In the genomic region with DNA sequence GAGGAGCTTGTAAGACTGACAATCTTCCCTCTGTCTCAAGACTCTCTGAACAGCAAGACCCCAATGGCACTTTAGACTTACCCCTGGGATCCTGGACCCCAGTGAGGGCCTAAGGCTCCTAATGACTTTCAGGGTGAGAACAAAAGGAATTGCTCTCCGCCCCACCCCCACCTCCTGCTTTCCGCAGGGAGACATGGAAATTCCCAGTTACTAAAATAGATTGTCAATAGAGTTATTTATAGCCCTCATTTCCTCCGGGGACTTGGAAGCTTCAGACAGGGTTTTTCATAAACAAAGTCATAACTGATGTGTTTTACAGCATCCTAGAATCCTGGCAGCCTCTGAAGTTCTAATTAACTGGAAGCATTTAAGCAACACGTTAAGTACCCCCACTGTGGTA, we compare ENCODE assay signal across 9 mouse cellular contexts. TPM values are rescaled to one million over a fixed set of nuclear protein-coding genes. Genes with fewer than 3 reads are reported as not detected.
DNase-seq lines count a peak whose midpoint lies in the region; ATAC-seq and TF ChIP-seq lines count a peak whose summit lies in the region.
"Had no signal": no experiment of that assay in that cellular context is flagged by ENCODE, and none has a peak within 500 bp of the region (broad histone marks: within the 10 kb centered on the region; RNA-seq: fewer than 3 reads in every experiment).

No protein-coding gene starts in this region.

- 12% methylated on average over 4 of the region's 4 CpGs for WGBS in heart, embryonic 14.5 days
- WGBS in limb, embryonic 10.5 days = 11% methylated on average over 4 of the region's 4 CpGs

- peak; percentile 51 to 71 for DNase-seq in adrenal gland, adult (ENCODE audit: inconsistent age in 2 of 2, low spot score in 1 of 2)
- no peak for DNase-seq in adrenal gland, postnatal 4 days (ENCODE audit: low spot score in 2 of 2)
- DNase-seq in brain, embryonic 14.5 days (ENCODE audit: low read depth) = peak; percentile 64
- DNase-seq in limb, embryonic 10.5 days (ENCODE audit: low spot score) = peak; percentile 41
- DNase-seq in retina, postnatal 1 day = no peak
- no peak for DNase-seq in ovary, postnatal 14 days (ENCODE audit: low spot score)
- DNase-seq in left cerebral cortex, adult 8-10 months (ENCODE audit: low spot score in 2 of 2) = no peak

- peak overlapping the region; percentile 58 for H3K4me2 ChIP-seq in heart, embryonic 14.5 days (ENCODE audit: low read length)

- peak overlapping the region in 1 of 2 experiments; percentile 13; a peak in 1 of 4 replicates for H3K4me3 ChIP-seq in heart, embryonic 14.5 days (ENCODE audit: control insufficient read depth in 1 of 2, insufficient read depth in 1 of 2, low read depth in 1 of 2, low read length in 2 of 2)
- H3K4me3 ChIP-seq in limb, embryonic 10.5 days = no peak overlapping the region; the same call in 1 of the 2 replicates
- H3K4me3 ChIP-seq: megakaryocyte, embryonic 14.5 days had no signal

- peak overlapping the region; percentile 92 to 95 for H3K27ac ChIP-seq in heart, embryonic 14.5 days (replicated peaks in 1 of 2; ENCODE audit: control insufficient read depth in 1 of 2, insufficient read depth in 1 of 2, low read depth in 2 of 2, low read length in 2 of 2)
- H3K27ac ChIP-seq in limb, embryonic 10.5 days = peak overlapping the region; percentile 69

- ATAC-seq in heart, embryonic 14.5 days (ENCODE audit: insufficient number of reproducible peaks, insufficient read depth, low FRiP score, low read depth) = no peak

- peak overlapping the region; percentile 47; the same call in 1 of the 2 replicates for H3K9ac ChIP-seq in heart, embryonic 14.5 days (ENCODE audit: low read length)

- no peak for TF ChIP-seq CTCF in brain, embryonic 14.5 days (IDR thresholded peaks at IDR 0.05; ENCODE audit: borderline replicate concordance, extremely low read depth, insufficient read depth, insufficient read length)

- no peaks in the 10 kb centered on the region for H3K9me3 ChIP-seq in heart, embryonic 14.5 days (ENCODE audit: control insufficient read depth, low read length)
- H3K9me3 ChIP-seq in limb, embryonic 10.5 days (replicated peaks) = no peaks in the 10 kb centered on the region
- H3K9me3 ChIP-seq: megakaryocyte, embryonic 14.5 days had no signal

- no peaks in the 10 kb centered on the region for H3K27me3 ChIP-seq in heart, embryonic 14.5 days (ENCODE audit: control insufficient read depth, insufficient read depth, low read length)
- no peaks in the 10 kb centered on the region for H3K27me3 ChIP-seq in limb, embryonic 10.5 days (ENCODE audit: low read depth, poor library complexity, severe bottlenecking)
- H3K27me3 ChIP-seq: megakaryocyte, embryonic 14.5 days had no signal

- H3K4me1 ChIP-seq in heart, embryonic 14.5 days (ENCODE audit: control insufficient read depth in 2 of 2, insufficient read depth in 2 of 2, low read length in 2 of 2) = peaks cover 25 to 41% of the 10 kb centered on the region in 2 experiments
- peaks cover 27% of the 10 kb centered on the region for H3K4me1 ChIP-seq in limb, embryonic 10.5 days

- no peaks in the 10 kb centered on the region for H3K36me3 ChIP-seq in heart, embryonic 14.5 days (ENCODE audit: control insufficient read depth, insufficient read depth, low read length)
- H3K36me3 ChIP-seq in limb, embryonic 10.5 days = no peaks in the 10 kb centered on the region

- no peak for TF ChIP-seq POLR2A in brain, embryonic 14.5 days (IDR thresholded peaks at IDR 0.05; ENCODE audit: borderline replicate concordance, extremely low read depth, insufficient read depth, insufficient read length, poor library complexity, severe bottlenecking)

RNA-seq across cellular contexts. Expression of a gene that starts 51.4 kb away (rescaled TPM):
- 10 to 100 TPM; 37.6 to 41.6 TPM for total RNA-seq in adrenal gland, postnatal 4 days (2021)
- 19.6 and 28.4 TPM in 2 replicates for polyA plus RNA-seq in brain, embryonic 14.5 days (2012; rRNA removed)
- polyA plus RNA-seq in heart, embryonic 14.5 days (2014; fragmentation: Nextera tagmentation; extraction: Ambion mirVana) = 8.3 and 9.7 TPM in 2 replicates
- 15.5 and 19.5 TPM in 2 replicates for polyA plus RNA-seq in limb, embryonic 10.5 days (2016; fragmentation: Nextera tagmentation; extraction: Ambion mirVana)
- 10 to 100 TPM; 31.5 to 38.2 (median 33.7) TPM for total RNA-seq in left cerebral cortex, adult 8-10 months (2022)

RNA-seq across cellular contexts. Expression of a gene that starts 59.9 kb away (rescaled TPM):
- total RNA-seq in adrenal gland, postnatal 4 days (2021) = not detected
- polyA plus RNA-seq in brain, embryonic 14.5 days (2012; rRNA removed) = 0.10 TPM in 1 of 2 replicates, not detected in the other
- polyA plus RNA-seq in heart, embryonic 14.5 days (2014; fragmentation: Nextera tagmentation; extraction: Ambion mirVana) = not detected in 2 replicates
- polyA plus RNA-seq in limb, embryonic 10.5 days (2016; fragmentation: Nextera tagmentation; extraction: Ambion mirVana) = not detected in 2 replicates
- under 1 TPM in 2 of 4 experiments, not detected in 2; 0.22 to 0.30 TPM for total RNA-seq in left cerebral cortex, adult 8-10 months (2022)

Comparison
In these comparisons a context has a peak if more than half of its experiments do, and no peak if none do; other contexts are left out.
1. DNase-seq: peak in adrenal gland, adult (2 of 2), brain, embryonic 14.5 days (single experiment) and limb, embryonic 10.5 days (single experiment); none in adrenal gland, postnatal 4 days (0 of 2), retina, postnatal 1 day (single experiment), ovary, postnatal 14 days (single experiment) and left cerebral cortex, adult 8-10 months (0 of 2).